Comparison of ENCODE assay signal across 10 mouse cellular contexts in genomic region chr13:30724691-30725271, GRCm38 (mm10). TPM values are rescaled to one million over a fixed set of nuclear protein-coding genes. Genes with fewer than 3 reads are reported as not detected.
DNase-seq lines count a peak whose midpoint lies in the region; ATAC-seq and TF ChIP-seq lines count a peak whose summit lies in the region.
"Had no signal": no experiment of that assay in that cellular context is flagged by ENCODE, and none has a peak within 500 bp of the region (broad histone marks: within the 10 kb centered on the region; RNA-seq: fewer than 3 reads in every experiment).

No protein-coding gene starts in this region.

- H3K4me2 ChIP-seq in heart, embryonic 11.5 days = 0 out of 2 replicates have a peak overlapping the region, but pooled peaks have one; percentile 19
- H3K4me2 ChIP-seq in neural tube, embryonic 14.5 days (ENCODE audit: low read depth, low read length) = no peak overlapping the region; the same call in 1 of the 2 replicates
- H3K4me2 ChIP-seq in liver, postnatal 0 days (ENCODE audit: low read depth, low read length) = no peak overlapping the region

- H3K4me3 ChIP-seq in heart, embryonic 11.5 days (ENCODE audit: low read depth, low read length) = no peak overlapping the region
- H3K4me3 ChIP-seq in neural tube, embryonic 14.5 days (ENCODE audit: low read depth, low read length) = no peak overlapping the region
- no peak overlapping the region for H3K4me3 ChIP-seq in liver, postnatal 0 days (ENCODE audit: low read depth, low read length)

- H3K36me3 ChIP-seq in heart, embryonic 11.5 days (ENCODE audit: control insufficient read depth, insufficient read depth, low read length) = no peaks in the 10 kb centered on the region
- H3K36me3 ChIP-seq in neural tube, embryonic 14.5 days (ENCODE audit: control insufficient read depth, insufficient read depth, low read length) = no peaks in the 10 kb centered on the region
- H3K36me3 ChIP-seq in liver, postnatal 0 days (replicated peaks; ENCODE audit: insufficient read depth, low read length) = no peaks in the 10 kb centered on the region

- no peaks in the 10 kb centered on the region for H3K9me3 ChIP-seq in heart, embryonic 11.5 days (replicated peaks; ENCODE audit: control insufficient read depth, low read length)
- no peaks in the 10 kb centered on the region for H3K9me3 ChIP-seq in neural tube, embryonic 14.5 days (ENCODE audit: control insufficient read depth, low read length)
- no peaks in the 10 kb centered on the region for H3K9me3 ChIP-seq in liver, postnatal 0 days (ENCODE audit: low read length)

- H3K4me1 ChIP-seq in heart, embryonic 11.5 days (ENCODE audit: control insufficient read depth, insufficient read depth, low read length) = peaks cover 9% of the 10 kb centered on the region
- 0 out of 2 replicates have a peak, but pooled peaks cover 2% of the 10 kb centered on the region for H3K4me1 ChIP-seq in neural tube, embryonic 14.5 days (ENCODE audit: control insufficient read depth, insufficient read depth, low read length)
- H3K4me1 ChIP-seq in liver, postnatal 0 days (ENCODE audit: insufficient read depth) = peaks cover 5% of the 10 kb centered on the region; the same call in 1 of the 2 replicates

- H3K27ac ChIP-seq in heart, embryonic 11.5 days (ENCODE audit: low read depth, low read length) = no peak overlapping the region
- H3K27ac ChIP-seq in neural tube, embryonic 14.5 days (ENCODE audit: low read depth, low read length) = no peak overlapping the region; the same call in 1 of the 2 replicates
- H3K27ac ChIP-seq in liver, postnatal 0 days (ENCODE audit: low read depth) = no peak overlapping the region
- H3K27ac ChIP-seq: liver, embryonic 14.5 days had no signal

- no peak overlapping the region for H3K9ac ChIP-seq in heart, embryonic 11.5 days (ENCODE audit: low read depth, low read length)
- no peak overlapping the region for H3K9ac ChIP-seq in neural tube, embryonic 14.5 days (replicated peaks; ENCODE audit: low read depth, low read length)
- H3K9ac ChIP-seq in liver, postnatal 0 days (replicated peaks) = no peak overlapping the region
- H3K9ac ChIP-seq: liver, embryonic 14.5 days had no signal

- TF ChIP-seq EP300 in liver, postnatal 0 days (IDR thresholded peaks at IDR 0.05; ENCODE audit: low read depth) = no peak

- no peaks in the 10 kb centered on the region for H3K27me3 ChIP-seq in heart, embryonic 11.5 days (ENCODE audit: control insufficient read depth, insufficient read depth, low read length)
- no peaks in the 10 kb centered on the region for H3K27me3 ChIP-seq in neural tube, embryonic 14.5 days (ENCODE audit: control insufficient read depth, insufficient read depth, low read length)
- H3K27me3 ChIP-seq in liver, postnatal 0 days (ENCODE audit: insufficient read depth, low read length) = no peaks in the 10 kb centered on the region

- no peak for TF ChIP-seq CTCF in liver, postnatal 0 days (IDR thresholded peaks at IDR 0.05; ENCODE audit: low read depth)

- intact Hi-C loops in heart, postnatal 25 days (cut with DNase I) = loop anchor here (5.0 kb wide), 1 partner anchor 157 kb away; no protein-coding TSS in a partner anchor
- intact Hi-C loops in heart, postnatal 36 days (cut with DNase I) = loop anchor here (5.0 kb wide), 3 partner anchors 62 to 177 kb away; partner anchors contain the start of gene Uqcrfs1

- ATAC-seq in heart, embryonic 11.5 days (replicated peaks; ENCODE audit: insufficient number of reproducible peaks, low FRiP score, low TSS enrichment) = no peak
- ATAC-seq in neural tube, embryonic 14.5 days (ENCODE audit: low read depth) = peak; percentile 39; the same call in 1 of the 2 replicates
- ATAC-seq in liver, postnatal 0 days = no peak

- DNase-seq in heart, postnatal 25 days (ENCODE audit: low spot score) = no peak
- DNase-seq in neural tube, embryonic 10.5 days (ENCODE audit: extremely low spot score, low spot score) = no peak
- peak; percentile 18 to 35 for DNase-seq in cerebellum, postnatal 25 days
- DNase-seq in retina, postnatal 1 day = peak; percentile 41
- no peak for DNase-seq in liver, postnatal 0 days
- no peak for DNase-seq in heart, postnatal 36 days
- DNase-seq: thymus, adult 2 months had no signal

- 29% methylated on average over 7 of the region's 7 CpGs for WGBS in heart, embryonic 11.5 days (ENCODE audit: insufficient replicate concordance)
- 25% methylated on average over 7 of the region's 7 CpGs for WGBS in neural tube, embryonic 14.5 days
- 34% methylated on average over 7 of the region's 7 CpGs for WGBS in liver, postnatal 0 days (ENCODE audit: insufficient replicate concordance)

RNA-seq across cellular contexts. Expression of gene Irf4, which starts 24.2 kb away (rescaled TPM):
- 0.03 TPM in 1 of 2 replicates, not detected in the other for polyA plus RNA-seq in heart, embryonic 11.5 days (2014; fragmentation: Nextera tagmentation; extraction: Ambion mirVana)
- 1 to 10 TPM in 1 of 2 experiments, under 1 TPM in 1; 0.99 to 1.3 TPM for total RNA-seq in heart, postnatal 25 days (2021)
- polyA plus RNA-seq in neural tube, embryonic 14.5 days (2014; fragmentation: Nextera tagmentation; extraction: Ambion mirVana) = 0.09 TPM in 1 of 2 replicates, not detected in the other
- polyA plus RNA-seq in liver, postnatal 0 days (2015; fragmentation: Nextera tagmentation; extraction: Ambion mirVana) = 0.95 and 1.1 TPM in 2 replicates
- total RNA-seq in heart, postnatal 36 days (2021) = 1 to 10 TPM; 1.2 to 1.7 TPM

Comparison
In these comparisons a context has a peak if more than half of its experiments do, and no peak if none do; other contexts are left out.
1. DNase-seq: peak in cerebellum, postnatal 25 days (2 of 2) and retina, postnatal 1 day (single experiment); none in heart, postnatal 25 days (single experiment), neural tube, embryonic 10.5 days (single experiment), liver, postnatal 0 days (single experiment) and heart, postnatal 36 days (0 of 2).